Mouse (Mus musculus): ENCODE data around the gene Fggy. TPM values are rescaled to one million over a fixed set of nuclear protein-coding genes. Genes with fewer than 3 reads are reported as not detected.
A peak's percentile ranks its signal among the peaks of the same experiment; 100 is the strongest.

Gene Fggy
- polyA plus RNA-seq, 1 experiment from 2014 or later = 11.1 TPM

DNA sequence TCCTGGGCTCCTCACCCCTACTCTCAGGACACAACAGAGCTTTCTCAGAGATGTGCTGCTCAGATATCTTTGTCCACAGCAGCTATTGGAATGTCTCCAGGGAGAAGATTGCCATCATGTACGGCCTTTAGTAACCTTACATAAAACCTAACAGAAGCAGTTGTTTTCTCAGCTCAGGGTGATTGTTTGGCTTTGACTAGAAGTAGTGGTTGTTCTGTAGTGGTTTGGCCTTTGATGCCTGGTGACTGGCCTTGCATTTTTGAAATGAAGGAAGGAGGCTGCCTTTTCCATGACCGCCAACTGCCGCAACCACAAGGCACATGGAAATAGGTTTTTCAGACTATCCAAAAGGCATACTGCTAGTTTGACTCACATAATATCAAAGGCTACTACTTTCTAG is 63.7 kb downstream of the Fggy start:
- 84% methylated on average over 3 of the region's 3 CpGs for WGBS
- H3K4me1 ChIP-seq (replicated peaks; ENCODE audit: control insufficient read depth, insufficient read depth, low read length) = no peaks in the 10 kb centered on the region

DNA sequence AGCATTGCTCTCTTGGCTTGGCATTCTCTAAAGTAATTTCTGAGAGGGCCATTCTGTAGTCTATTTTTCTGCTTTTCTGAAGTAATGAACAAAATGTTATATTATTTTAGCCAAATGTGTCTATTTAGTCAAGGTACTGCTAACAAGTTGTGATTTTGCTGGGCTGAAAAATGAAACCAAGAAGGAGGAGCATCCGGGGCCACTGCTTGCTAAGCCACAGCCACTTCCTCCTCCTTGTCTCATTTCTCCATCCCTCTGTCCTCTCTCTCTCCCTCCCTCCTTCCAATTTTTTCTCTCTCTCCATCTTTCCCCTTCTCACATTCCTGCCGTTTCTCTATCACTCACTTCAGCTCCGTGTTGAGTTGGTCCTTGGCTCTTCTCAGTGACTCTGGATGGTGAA is 67.4 kb downstream of the Fggy start:
- no peak overlapping the region for H3K4me2 ChIP-seq (replicated peaks; ENCODE audit: low read depth, low read length)
- no peaks in the 10 kb centered on the region for H3K36me3 ChIP-seq (ENCODE audit: control insufficient read depth, insufficient read depth, low read length)
- no peak for ATAC-seq (ENCODE audit: low FRiP score)
- no peak overlapping the region for H3K4me3 ChIP-seq (ENCODE audit: low read depth, low read length)
- no peaks in the 10 kb centered on the region for H3K4me1 ChIP-seq (replicated peaks; ENCODE audit: control insufficient read depth, insufficient read depth, low read length)
- no peak for DNase-seq (ENCODE audit: low spot score)
- 81% methylated on average over 3 of the region's 3 CpGs for WGBS
- no peaks in the 10 kb centered on the region for H3K27me3 ChIP-seq (ENCODE audit: control insufficient read depth, insufficient read depth, low read length)
- H3K27ac ChIP-seq (ENCODE audit: low read depth, low read length) = no peak overlapping the region
- H3K9ac ChIP-seq (ENCODE audit: low read depth, low read length) = no peak overlapping the region
- no peaks in the 10 kb centered on the region for H3K9me3 ChIP-seq (ENCODE audit: control insufficient read depth, low read length)

More for the DNA sequence above, 63.7 kb downstream of the Fggy start:
- DNase-seq (ENCODE audit: low spot score) (no peak), ATAC-seq (ENCODE audit: low FRiP score) (no peak)
- H3K4me2 ChIP-seq (replicated peaks; ENCODE audit: low read depth, low read length) = no peak overlapping the region
- H3K9me3 ChIP-seq (ENCODE audit: control insufficient read depth, low read length) = no peaks in the 10 kb centered on the region
- no peak overlapping the region for H3K4me3 ChIP-seq (ENCODE audit: low read depth, low read length)
- no peak overlapping the region for H3K27ac ChIP-seq (ENCODE audit: low read depth, low read length)
- H3K9ac ChIP-seq (ENCODE audit: low read depth, low read length) = no peak overlapping the region
- no peaks in the 10 kb centered on the region for H3K27me3 ChIP-seq (ENCODE audit: control insufficient read depth, insufficient read depth, low read length)
- no peaks in the 10 kb centered on the region for H3K36me3 ChIP-seq (ENCODE audit: control insufficient read depth, insufficient read depth, low read length)

DNA sequence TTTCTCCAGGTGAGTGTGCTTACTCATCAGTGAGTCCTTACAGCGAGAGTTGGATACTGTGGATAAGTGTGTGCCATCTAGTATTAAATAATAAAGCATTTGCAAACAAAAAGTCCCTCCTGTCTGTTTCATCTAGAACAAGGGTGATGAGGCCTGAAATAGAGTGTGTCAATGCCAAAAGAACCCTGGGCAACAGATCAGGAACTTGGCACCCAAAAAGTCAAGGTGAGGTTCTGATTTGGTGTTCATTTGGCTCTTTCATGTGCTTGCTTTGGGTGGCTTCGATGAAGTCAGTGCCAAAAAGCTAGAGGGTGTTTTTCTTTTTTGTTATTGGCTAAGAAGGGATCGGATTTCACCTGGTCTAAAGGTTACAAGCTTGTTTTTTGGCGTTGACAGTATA is 68.3 kb downstream of the Fggy start:
- no peaks in the 10 kb centered on the region for H3K4me1 ChIP-seq (replicated peaks; ENCODE audit: control insufficient read depth, insufficient read depth, low read length)
- no peaks in the 10 kb centered on the region for H3K9me3 ChIP-seq (ENCODE audit: control insufficient read depth, low read length)
- 73% methylated on average over 4 of the region's 4 CpGs for WGBS
- no peaks in the 10 kb centered on the region for H3K27me3 ChIP-seq (ENCODE audit: control insufficient read depth, insufficient read depth, low read length)
- H3K27ac ChIP-seq (ENCODE audit: low read depth, low read length) = no peak overlapping the region
- no peak overlapping the region for H3K9ac ChIP-seq (ENCODE audit: low read depth, low read length)
- ATAC-seq (ENCODE audit: low FRiP score) (no peak), DNase-seq (ENCODE audit: low spot score) (no peak)
- no peak overlapping the region for H3K4me2 ChIP-seq (replicated peaks; ENCODE audit: low read depth, low read length)
- no peaks in the 10 kb centered on the region for H3K36me3 ChIP-seq (ENCODE audit: control insufficient read depth, insufficient read depth, low read length)
- no peak overlapping the region for H3K4me3 ChIP-seq (ENCODE audit: low read depth, low read length)

DNA sequence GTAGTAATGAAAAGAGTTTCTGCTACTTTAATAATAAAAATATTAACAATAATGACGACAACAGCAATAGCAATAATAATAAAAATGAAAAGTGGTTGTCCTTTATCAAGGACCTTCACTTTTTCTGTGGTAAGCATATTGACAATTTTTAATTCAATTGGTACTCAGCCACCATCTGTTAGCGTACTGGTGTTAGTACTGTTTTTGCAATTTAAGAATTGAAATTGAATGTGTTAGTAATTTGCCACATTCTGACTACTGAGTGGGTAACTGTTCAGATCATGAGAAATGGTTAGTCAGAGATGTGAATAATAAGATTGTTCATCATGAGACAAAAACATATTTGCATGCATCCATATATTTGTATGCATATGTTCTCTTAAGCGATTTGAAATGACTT is 68.9 kb downstream of the Fggy start:
- Histone ChIP-seq H3K27ac (ENCODE audit: low read depth, low read length) (no peak overlapping the region), H3K4me3 (ENCODE audit: low read depth, low read length) (no peak overlapping the region), H3K4me1 (replicated peaks; ENCODE audit: control insufficient read depth, insufficient read depth, low read length) (no peaks in the 10 kb centered on the region), H3K4me2 (replicated peaks; ENCODE audit: low read depth, low read length) (no peak overlapping the region), H3K27me3 (ENCODE audit: control insufficient read depth, insufficient read depth, low read length) (no peaks in the 10 kb centered on the region), H3K36me3 (ENCODE audit: control insufficient read depth, insufficient read depth, low read length) (no peaks in the 10 kb centered on the region), H3K9me3 (ENCODE audit: control insufficient read depth, low read length) (no peaks in the 10 kb centered on the region), H3K9ac (ENCODE audit: low read depth, low read length) (no peak overlapping the region)
- DNase-seq (ENCODE audit: low spot score) (no peak), ATAC-seq (ENCODE audit: low FRiP score) (no peak)
- WGBS = 94% methylated on average over 3 of the region's 3 CpGs

DNA sequence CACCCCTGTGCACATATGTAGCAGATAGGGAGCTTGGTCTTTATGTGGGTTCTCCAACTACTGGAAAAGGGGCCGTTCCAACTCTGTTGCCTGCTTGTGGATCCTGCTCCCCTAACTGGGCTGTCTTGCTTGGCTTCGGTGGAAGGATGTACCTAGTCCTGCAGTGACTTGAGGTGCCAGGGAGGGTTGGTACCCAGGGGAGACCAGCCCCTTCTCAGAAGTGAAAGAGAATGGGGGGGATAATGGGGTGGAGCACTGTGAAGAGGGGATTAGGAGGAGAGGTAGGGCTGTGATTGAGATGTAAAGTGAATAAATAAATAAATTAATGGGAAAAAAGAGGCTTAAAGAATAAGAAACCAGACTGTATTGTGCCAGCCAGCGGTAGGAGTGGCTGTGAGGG is 77.6 kb downstream of the Fggy start:
- Histone ChIP-seq H3K27ac (ENCODE audit: low read depth, low read length) (no peak overlapping the region), H3K4me3 (ENCODE audit: low read depth, low read length) (no peak overlapping the region), H3K36me3 (ENCODE audit: control insufficient read depth, insufficient read depth, low read length) (no peaks in the 10 kb centered on the region), H3K27me3 (ENCODE audit: control insufficient read depth, insufficient read depth, low read length) (no peaks in the 10 kb centered on the region), H3K9ac (ENCODE audit: low read depth, low read length) (no peak overlapping the region), H3K4me2 (replicated peaks; ENCODE audit: low read depth, low read length) (no peak overlapping the region), H3K4me1 (replicated peaks; ENCODE audit: control insufficient read depth, insufficient read depth, low read length) (no peaks in the 10 kb centered on the region), H3K9me3 (ENCODE audit: control insufficient read depth, low read length) (no peaks in the 10 kb centered on the region)
- DNase-seq (ENCODE audit: low spot score) (no peak), ATAC-seq (ENCODE audit: low FRiP score) (no peak; the same call in 1 of the 2 replicates)
- WGBS = 69% methylated on average over 3 of the region's 3 CpGs

DNA sequence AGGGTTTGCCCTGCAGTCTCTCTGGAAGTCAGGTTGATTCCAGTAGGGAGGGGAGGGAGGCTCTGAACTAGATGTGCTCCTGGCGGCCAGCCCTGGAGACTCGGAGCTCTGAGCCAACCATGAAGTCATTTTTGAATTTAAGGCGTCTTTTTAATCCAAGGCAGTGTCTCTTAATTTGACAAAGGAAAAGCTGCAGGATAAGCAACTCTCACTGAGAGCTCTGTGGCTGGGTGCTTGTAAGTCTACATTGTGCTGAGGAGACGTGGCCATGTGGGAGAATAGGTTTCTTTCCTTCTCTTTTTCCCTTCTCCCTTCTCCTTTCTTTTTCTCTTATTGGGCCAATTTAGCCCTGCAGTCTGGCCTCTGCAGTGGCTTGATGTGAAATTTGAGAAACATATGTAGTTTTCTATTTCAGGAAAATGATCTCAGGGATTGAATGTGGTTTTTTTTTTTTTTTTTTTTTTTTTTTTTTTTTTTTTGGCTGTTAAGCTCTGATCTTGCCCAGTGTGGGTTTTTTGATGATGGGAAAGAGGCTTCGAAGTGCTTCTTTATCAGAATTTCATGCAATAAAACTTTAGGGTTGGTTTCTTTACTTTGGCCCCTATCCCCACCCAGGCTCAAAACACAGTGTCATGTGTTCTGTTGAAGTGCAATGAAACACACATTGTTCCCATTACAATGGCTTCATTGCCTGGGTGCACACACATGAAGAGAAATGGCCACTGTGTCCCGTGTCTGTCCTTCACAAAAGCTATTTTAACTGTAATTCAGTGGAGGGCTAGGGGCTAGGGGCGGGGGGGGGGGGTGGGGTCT is 79.8 kb downstream of the Fggy start:
- no peak overlapping the region for H3K9ac ChIP-seq (ENCODE audit: low read depth, low read length)
- ATAC-seq (ENCODE audit: low FRiP score) (peak; percentile 58; the same call in 1 of the 2 replicates), DNase-seq (ENCODE audit: low spot score) (no peak)
- WGBS = 44% methylated on average over 7 of the region's 7 CpGs
- H3K4me1 ChIP-seq (replicated peaks; ENCODE audit: control insufficient read depth, insufficient read depth, low read length) = no peaks in the 10 kb centered on the region
- no peak overlapping the region for H3K4me3 ChIP-seq (ENCODE audit: low read depth, low read length)
- H3K27me3 ChIP-seq (ENCODE audit: control insufficient read depth, insufficient read depth, low read length) = no peaks in the 10 kb centered on the region
- H3K27ac ChIP-seq (ENCODE audit: low read depth, low read length) = no peak overlapping the region
- H3K36me3 ChIP-seq (ENCODE audit: control insufficient read depth, insufficient read depth, low read length) = no peaks in the 10 kb centered on the region
- no peaks in the 10 kb centered on the region for H3K9me3 ChIP-seq (ENCODE audit: control insufficient read depth, low read length)
- no peak overlapping the region for H3K4me2 ChIP-seq (replicated peaks; ENCODE audit: low read depth, low read length)

DNA sequence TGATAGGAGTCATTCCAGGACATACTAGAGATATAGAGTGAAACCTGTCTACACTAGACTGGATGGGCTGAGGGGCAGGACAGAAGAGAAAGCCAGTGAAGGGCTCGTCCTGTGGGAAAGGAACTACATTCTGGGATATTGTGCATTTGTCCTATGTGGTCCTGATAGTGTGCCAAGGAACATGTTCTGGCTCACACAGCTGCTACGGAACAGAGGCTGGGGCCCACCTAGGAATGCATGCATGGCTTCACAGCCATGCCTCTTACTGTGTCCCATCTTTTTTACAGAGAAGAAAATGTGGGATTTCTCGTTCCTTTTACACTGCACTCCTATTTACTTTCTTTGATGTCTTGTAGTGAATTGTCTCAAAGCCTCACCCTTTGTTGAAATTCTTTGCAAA is 80.8 kb downstream of the Fggy start:
- 74% methylated on average over 3 of the region's 3 CpGs for WGBS
- no peak overlapping the region for H3K27ac ChIP-seq (ENCODE audit: low read depth, low read length)

DNA sequence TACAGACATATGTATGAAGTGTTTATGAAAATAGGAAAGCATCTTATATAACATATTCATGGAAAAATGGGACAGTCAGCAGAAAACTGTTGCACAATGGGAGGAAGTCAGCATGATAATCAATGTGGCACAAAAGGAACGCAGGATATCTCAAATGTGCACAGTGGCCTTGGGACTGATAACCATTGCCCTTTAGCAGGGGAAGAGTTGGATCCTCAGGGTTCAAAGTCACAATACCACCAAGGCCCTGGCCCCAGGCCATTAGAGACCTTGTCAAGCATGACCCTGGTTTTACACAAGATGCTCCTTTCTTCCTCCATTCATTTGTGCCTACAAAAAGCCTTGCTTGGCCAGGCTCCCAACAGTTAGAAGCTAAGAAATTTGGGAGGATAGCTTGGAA is 83.5 kb downstream of the Fggy start:
- Histone ChIP-seq H3K4me1 (replicated peaks; ENCODE audit: control insufficient read depth, insufficient read depth, low read length) (no peaks in the 10 kb centered on the region), H3K9ac (ENCODE audit: low read depth, low read length) (no peak overlapping the region), H3K9me3 (ENCODE audit: control insufficient read depth, low read length) (no peaks in the 10 kb centered on the region), H3K36me3 (ENCODE audit: control insufficient read depth, insufficient read depth, low read length) (no peaks in the 10 kb centered on the region), H3K27ac (ENCODE audit: low read depth, low read length) (no peak overlapping the region), H3K4me3 (ENCODE audit: low read depth, low read length) (no peak overlapping the region), H3K4me2 (replicated peaks; ENCODE audit: low read depth, low read length) (no peak overlapping the region), H3K27me3 (ENCODE audit: control insufficient read depth, insufficient read depth, low read length) (no peaks in the 10 kb centered on the region)
- DNase-seq (ENCODE audit: low spot score) = no peak
- WGBS = 82% methylated on average over 1 of the region's 1 CpGs
- ATAC-seq (ENCODE audit: low FRiP score) = no peak

More for the DNA sequence above, 80.8 kb downstream of the Fggy start:
- no peak overlapping the region for H3K4me2 ChIP-seq (replicated peaks; ENCODE audit: low read depth, low read length)
- no peaks in the 10 kb centered on the region for H3K27me3 ChIP-seq (ENCODE audit: control insufficient read depth, insufficient read depth, low read length)
- H3K4me3 ChIP-seq (ENCODE audit: low read depth, low read length) = no peak overlapping the region
- DNase-seq (ENCODE audit: low spot score) (no peak), ATAC-seq (ENCODE audit: low FRiP score) (0 out of 2 replicates have a peak, but pooled peaks have one; percentile 25)
- no peaks in the 10 kb centered on the region for H3K9me3 ChIP-seq (ENCODE audit: control insufficient read depth, low read length)
- H3K9ac ChIP-seq (ENCODE audit: low read depth, low read length) = no peak overlapping the region
- no peaks in the 10 kb centered on the region for H3K36me3 ChIP-seq (ENCODE audit: control insufficient read depth, insufficient read depth, low read length)
- no peaks in the 10 kb centered on the region for H3K4me1 ChIP-seq (replicated peaks; ENCODE audit: control insufficient read depth, insufficient read depth, low read length)

DNA sequence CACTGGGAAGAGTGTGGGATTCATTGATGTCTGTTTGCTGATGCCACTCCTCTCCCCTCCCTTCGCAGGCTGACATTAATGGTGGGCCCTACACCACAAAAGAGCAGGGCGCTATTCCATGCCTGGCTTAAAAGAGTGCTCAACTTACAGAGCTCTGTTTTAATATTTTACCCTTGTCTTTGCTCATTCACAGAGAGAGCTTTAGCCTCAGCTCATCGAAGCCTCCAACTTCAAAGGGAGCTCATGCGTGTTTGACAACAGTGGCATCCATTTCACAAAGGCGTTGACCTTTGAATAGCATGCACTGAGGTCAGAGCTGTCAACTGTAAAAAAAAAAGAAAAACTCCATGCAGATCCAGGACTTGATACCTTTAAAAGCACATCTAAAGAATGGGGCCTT is 86.7 kb downstream of the Fggy start:
- no peak overlapping the region for H3K27ac ChIP-seq (ENCODE audit: low read depth, low read length)
- WGBS = 19% methylated on average over 5 of the region's 5 CpGs
- H3K9me3 ChIP-seq (ENCODE audit: control insufficient read depth, low read length) = no peaks in the 10 kb centered on the region
- no peak overlapping the region for H3K4me2 ChIP-seq (replicated peaks; ENCODE audit: low read depth, low read length)
- H3K36me3 ChIP-seq (ENCODE audit: control insufficient read depth, insufficient read depth, low read length) = no peaks in the 10 kb centered on the region
- ATAC-seq (ENCODE audit: low FRiP score) (0 out of 2 replicates have a peak, but pooled peaks have one; percentile 25), DNase-seq (ENCODE audit: low spot score) (no peak)
- H3K9ac ChIP-seq (ENCODE audit: low read depth, low read length) = no peak overlapping the region
- no peak overlapping the region for H3K4me3 ChIP-seq (ENCODE audit: low read depth, low read length)
- H3K27me3 ChIP-seq (ENCODE audit: control insufficient read depth, insufficient read depth, low read length) = no peaks in the 10 kb centered on the region
- H3K4me1 ChIP-seq (replicated peaks; ENCODE audit: control insufficient read depth, insufficient read depth, low read length) = no peaks in the 10 kb centered on the region
